Comparison of ENCODE assay signal across 9 mouse cellular contexts in genomic region chr11:56107929-56108328, GRCm38 (mm10).
DNase-seq lines count a peak whose midpoint lies in the region; ATAC-seq and TF ChIP-seq lines count a peak whose summit lies in the region.
"Had no signal": no experiment of that assay in that cellular context is flagged by ENCODE, and none has a peak within 500 bp of the region (broad histone marks: within the 10 kb centered on the region; RNA-seq: fewer than 3 reads in every experiment).

No protein-coding gene starts in this region.

- no peak; the same call in 1 of the 2 replicates for ATAC-seq in kidney, embryonic 14.5 days (ENCODE audit: low FRiP score, low TSS enrichment)
- ATAC-seq in kidney, postnatal 0 days (replicated peaks; ENCODE audit: low FRiP score, low read depth) = no peak
- ATAC-seq in neural tube, embryonic 13.5 days (ENCODE audit: low read depth) = peak; percentile 69; the same call in 1 of the 2 replicates

- H3K4me1 ChIP-seq in kidney, embryonic 14.5 days (ENCODE audit: control insufficient read depth, insufficient read depth, low read length) = no peaks in the 10 kb centered on the region
- no peaks in the 10 kb centered on the region for H3K4me1 ChIP-seq in kidney, postnatal 0 days (replicated peaks; ENCODE audit: insufficient read depth, low read length)
- H3K4me1 ChIP-seq in liver, adult 2 months (ENCODE audit: control insufficient read depth, insufficient read depth, low read length) = no peaks in the 10 kb centered on the region
- 0 out of 2 replicates have a peak, but pooled peaks cover 8% of the 10 kb centered on the region for H3K4me1 ChIP-seq in neural tube, embryonic 13.5 days (replicated peaks)

- H3K79me2 ChIP-seq in liver, adult 2 months (ENCODE audit: control insufficient read depth, insufficient read depth, low read length) = no peaks in the 10 kb centered on the region

- H3K4me3 ChIP-seq in kidney, embryonic 14.5 days (ENCODE audit: low read length) = no peak overlapping the region
- no peak overlapping the region for H3K4me3 ChIP-seq in gastrocnemius, adult 2 months
- H3K4me3 ChIP-seq in kidney, postnatal 0 days (replicated peaks; ENCODE audit: low read depth, low read length) = no peak overlapping the region
- H3K4me3 ChIP-seq in liver, adult 2 months (ENCODE audit: insufficient read depth, low read depth, low read length) = no peak overlapping the region
- H3K4me3 ChIP-seq in neural tube, embryonic 13.5 days = no peak overlapping the region
- H3K4me3 ChIP-seq: myocyte had no signal

- H3K9me3 ChIP-seq in kidney, embryonic 14.5 days (ENCODE audit: control insufficient read depth, low read length) = no peaks in the 10 kb centered on the region
- no peaks in the 10 kb centered on the region for H3K9me3 ChIP-seq in kidney, postnatal 0 days (replicated peaks; ENCODE audit: low read length)
- H3K9me3 ChIP-seq in neural tube, embryonic 13.5 days = no peaks in the 10 kb centered on the region

- H3K27ac ChIP-seq in kidney, embryonic 14.5 days (ENCODE audit: low read depth, low read length) = no peak overlapping the region
- no peak overlapping the region for H3K27ac ChIP-seq in gastrocnemius, adult 2 months
- no peak overlapping the region for H3K27ac ChIP-seq in kidney, postnatal 0 days
- H3K27ac ChIP-seq in liver, adult 2 months (replicated peaks; ENCODE audit: insufficient read depth, low read depth, low read length) = no peak overlapping the region
- no peak overlapping the region for H3K27ac ChIP-seq in neural tube, embryonic 13.5 days (replicated peaks)

- DNase-seq in kidney, adult 18-20 months = peak; percentile 69
- DNase-seq in cerebellum, postnatal 14 days = peak; percentile 91 to 95
- peak; percentile 70 for DNase-seq in gastrocnemius, adult 2 months
- peak; percentile 83 for DNase-seq in kidney, postnatal 0 days (ENCODE audit: low spot score)
- peak; percentile 60 for DNase-seq in liver, adult 2 months (ENCODE audit: extremely low read depth, low read depth, low spot score)
- peak; percentile 28 for DNase-seq in thymus, postnatal 0 days (ENCODE audit: low spot score)

- WGBS in kidney, embryonic 14.5 days = 10% methylated on average over 3 of the region's 3 CpGs
- whole genome bisulfite sequencing in kidney, postnatal 0 days = 9% methylated on average over 3 of the region's 3 CpGs
- WGBS in liver, adult 2 months = 9% methylated on average over 3 of the region's 3 CpGs
- 13% methylated on average over 3 of the region's 3 CpGs for WGBS in neural tube, embryonic 13.5 days

- H3K27me3 ChIP-seq in kidney, embryonic 14.5 days (ENCODE audit: control insufficient read depth, insufficient read depth, low read length) = no peaks in the 10 kb centered on the region
- no peaks in the 10 kb centered on the region for H3K27me3 ChIP-seq in kidney, postnatal 0 days (ENCODE audit: insufficient read depth, low read length)
- 0 out of 2 replicates have a peak, but pooled peaks cover 2% of the 10 kb centered on the region for H3K27me3 ChIP-seq in liver, adult 2 months (ENCODE audit: control insufficient read depth, insufficient read depth, low read length)
- H3K27me3 ChIP-seq in neural tube, embryonic 13.5 days = no peaks in the 10 kb centered on the region

- H3K4me2 ChIP-seq in kidney, embryonic 14.5 days (replicated peaks; ENCODE audit: low read depth, low read length) = no peak overlapping the region
- no peak overlapping the region for H3K4me2 ChIP-seq in kidney, postnatal 0 days (ENCODE audit: low read length)
- no peak overlapping the region for H3K4me2 ChIP-seq in neural tube, embryonic 13.5 days

- no peak for TF ChIP-seq POLR2A in liver, adult 2 months (IDR thresholded peaks at IDR 0.05; ENCODE audit: extremely low read depth, insufficient read depth, low read length)

- intact Hi-C loops in gastrocnemius, adult 2 months (cut with DNase I) = loop anchor here (2.0 to 5.0 kb wide), 2 partner anchors 96 to 589 kb away; no protein-coding TSS in a partner anchor

- peak; percentile 69 for TF ChIP-seq CTCF in gastrocnemius, adult 2 months (IDR thresholded peaks at IDR 0.05)
- peak; percentile 90 for TF ChIP-seq CTCF in kidney, postnatal 0 days (IDR thresholded peaks at IDR 0.05; ENCODE audit: low read depth)
- peak; percentile 89 for TF ChIP-seq CTCF in liver, adult 2 months (IDR thresholded peaks at IDR 0.05; ENCODE audit: low read depth, low read length)

- no peaks in the 10 kb centered on the region for H3K36me3 ChIP-seq in kidney, embryonic 14.5 days (ENCODE audit: control insufficient read depth, insufficient read depth, low read length)
- H3K36me3 ChIP-seq in kidney, postnatal 0 days (ENCODE audit: insufficient read depth, low read length) = no peaks in the 10 kb centered on the region
- H3K36me3 ChIP-seq in liver, adult 2 months (ENCODE audit: control insufficient read depth, insufficient read depth, low read length) = no peaks in the 10 kb centered on the region
- no peaks in the 10 kb centered on the region for H3K36me3 ChIP-seq in neural tube, embryonic 13.5 days

- H3K9ac ChIP-seq in kidney, embryonic 14.5 days (ENCODE audit: low read depth, low read length) = no peak overlapping the region
- no peak overlapping the region for H3K9ac ChIP-seq in kidney, postnatal 0 days (ENCODE audit: low read depth, low read length)
- H3K9ac ChIP-seq in liver, adult 2 months (ENCODE audit: low read depth, low read length) = no peak overlapping the region
- no peak overlapping the region for H3K9ac ChIP-seq in neural tube, embryonic 13.5 days

Comparison
In these comparisons a context has a peak if more than half of its experiments do, and no peak if none do; other contexts are left out.
1. DNase-seq: peak in every context shown above with its lines; median percentile 93 in cerebellum, postnatal 14 days; 83 in kidney, postnatal 0 days; 70 in gastrocnemius, adult 2 months; 69 in kidney, adult 18-20 months; 60 in liver, adult 2 months; 28 in thymus, postnatal 0 days.